Mouse (Mus musculus): ENCODE data around the gene H2-T3. TPM values are rescaled to one million over a fixed set of nuclear protein-coding genes. Genes with fewer than 3 reads are reported as not detected.
"Not testable (repeated sequence)": the region's sequence is repeated elsewhere in the genome, so short reads cannot be mapped to it uniquely, and the experiment has no call there.

H2-T3 gene
- total RNA-seq (2014; rRNA removed) (not detected in 2 replicates), polyA plus RNA-seq (2015; fragmentation: Nextera tagmentation; extraction: Ambion mirVana) (not detected in 2 replicates)

DNA sequence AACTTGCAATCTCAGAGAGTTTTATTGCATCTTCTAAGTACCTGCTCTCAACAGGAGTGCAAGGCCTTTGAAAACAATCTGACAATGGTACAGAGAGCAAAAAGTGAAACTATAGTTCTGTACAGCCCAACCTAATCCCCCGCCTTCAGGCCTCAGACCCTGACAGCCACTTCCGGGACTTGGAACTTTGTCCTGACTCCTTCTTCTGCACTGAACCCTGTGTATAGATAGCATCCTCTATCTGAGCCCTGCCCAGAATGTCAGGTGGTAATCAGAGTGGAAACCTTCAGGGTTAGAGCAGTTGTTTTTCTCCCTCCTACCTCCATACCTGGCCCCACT, at the start of gene H2-T3:
H2-T3 (minus strand) TSS at position 119 of the 339 bp plus-strand sequence.
- Histone ChIP-seq H3K4me1 (ENCODE audit: insufficient read depth, low read length) (no peaks in the 10 kb centered on the region), H3K36me3 (ENCODE audit: insufficient read depth, low read length) (no peaks in the 10 kb centered on the region), H3K9ac (replicated peaks; ENCODE audit: low read length) (no peak within 1 kb of the TSS), H3K27me3 (ENCODE audit: insufficient read depth, low read length) (no peaks in the 10 kb centered on the region), H3K27ac (no peak within 1 kb of the TSS), H3K4me2 (ENCODE audit: low read depth, low read length) (no peak within 1 kb of the TSS), H3K4me3 (ENCODE audit: low read length) (no peak within 1 kb of the TSS), H3K9me3 (ENCODE audit: low read length) (no peaks in the 10 kb centered on the region)
- 78% methylated on average over 2 of the region's 2 CpGs for WGBS
- DNase-seq (ENCODE audit: low spot score) = no peak
- no peak for TF ChIP-seq CTCF (IDR thresholded peaks at IDR 0.05; ENCODE audit: low read depth)
- no peak for ATAC-seq

DNA sequence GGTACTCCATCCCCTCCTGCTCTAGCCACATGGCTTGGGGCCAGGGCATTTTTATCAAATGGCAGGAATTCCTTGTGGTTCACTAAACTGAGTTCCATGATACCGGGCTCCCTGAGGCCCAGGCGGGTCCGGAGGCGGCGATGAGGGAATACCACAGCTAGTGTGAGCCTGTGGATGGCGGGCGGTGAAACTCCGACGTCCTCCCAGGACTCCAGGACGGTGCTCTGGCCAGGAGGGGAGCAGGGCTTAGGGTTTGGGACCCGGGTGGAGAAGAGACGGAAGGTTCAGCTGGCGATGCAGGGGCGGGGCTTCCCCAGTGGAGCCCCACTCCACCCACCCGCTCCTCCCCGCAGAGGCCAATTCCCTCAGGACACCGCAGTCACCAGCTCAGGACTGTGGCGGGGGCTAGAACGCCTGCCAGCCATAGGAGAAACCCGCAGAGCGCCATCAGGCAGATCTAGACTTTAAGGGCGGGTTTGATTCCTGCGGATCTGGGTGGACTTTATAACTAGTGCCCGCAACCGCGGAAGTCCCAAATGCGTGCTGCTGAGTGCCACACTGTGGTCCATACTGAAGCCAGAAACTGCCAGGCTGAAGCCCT, 47.3 kb upstream of the H2-T3 start:
- H3K27me3 ChIP-seq (ENCODE audit: insufficient read depth, low read length) = no peaks in the 10 kb centered on the region
- no peaks in the 10 kb centered on the region for H3K9me3 ChIP-seq (ENCODE audit: low read length)
- H3K4me1 ChIP-seq (ENCODE audit: insufficient read depth, low read length) = no peaks in the 10 kb centered on the region
- WGBS = 3% methylated on average over 27 of the region's 27 CpGs
- H3K9ac ChIP-seq (replicated peaks; ENCODE audit: low read length) = 0 out of 2 replicates have a peak overlapping the region, but pooled peaks have one; percentile 30
- no peak for TF ChIP-seq CTCF (IDR thresholded peaks at IDR 0.05; ENCODE audit: low read depth)
- no peak overlapping the region for H3K27ac ChIP-seq
- peak overlapping the region; percentile 30 for H3K4me3 ChIP-seq (ENCODE audit: low read length)
- DNase-seq (ENCODE audit: low spot score) (no peak), ATAC-seq (peak; percentile 53; the same call in 1 of the 2 replicates)
- peak overlapping the region; percentile 59 for H3K4me2 ChIP-seq (ENCODE audit: low read depth, low read length)
- no peaks in the 10 kb centered on the region for H3K36me3 ChIP-seq (ENCODE audit: insufficient read depth, low read length)

DNA sequence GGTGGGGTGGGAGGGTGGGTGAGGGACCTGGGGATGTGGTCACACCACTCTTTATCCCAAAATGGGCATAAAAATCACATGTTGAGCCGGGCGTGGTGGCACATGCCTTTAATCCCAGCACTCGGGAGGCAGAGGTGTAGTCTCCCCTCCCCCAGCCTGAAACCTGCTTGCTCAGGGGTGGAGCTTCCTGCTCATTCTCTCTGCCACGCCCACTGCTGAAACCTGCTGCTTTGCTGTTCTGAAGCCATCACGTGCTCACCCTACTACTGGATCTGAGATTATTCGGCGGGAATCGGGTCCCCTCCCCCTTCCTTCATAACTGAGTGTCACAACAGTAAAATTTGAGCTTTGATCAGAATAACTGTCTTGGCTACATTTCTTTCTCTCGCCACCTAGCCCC, 45.2 kb upstream of the H2-T3 start:
- not testable (repeated sequence) for H3K9ac ChIP-seq (replicated peaks; ENCODE audit: low read length); H3K27me3 ChIP-seq (ENCODE audit: insufficient read depth, low read length); ATAC-seq; H3K9me3 ChIP-seq (ENCODE audit: low read length); H3K4me2 ChIP-seq (ENCODE audit: low read depth, low read length); H3K36me3 ChIP-seq (ENCODE audit: insufficient read depth, low read length); H3K27ac ChIP-seq; H3K4me1 ChIP-seq (ENCODE audit: insufficient read depth, low read length); DNase-seq (ENCODE audit: low spot score); H3K4me3 ChIP-seq (ENCODE audit: low read length)
- 39% methylated on average over 8 of the region's 9 CpGs for WGBS

DNA sequence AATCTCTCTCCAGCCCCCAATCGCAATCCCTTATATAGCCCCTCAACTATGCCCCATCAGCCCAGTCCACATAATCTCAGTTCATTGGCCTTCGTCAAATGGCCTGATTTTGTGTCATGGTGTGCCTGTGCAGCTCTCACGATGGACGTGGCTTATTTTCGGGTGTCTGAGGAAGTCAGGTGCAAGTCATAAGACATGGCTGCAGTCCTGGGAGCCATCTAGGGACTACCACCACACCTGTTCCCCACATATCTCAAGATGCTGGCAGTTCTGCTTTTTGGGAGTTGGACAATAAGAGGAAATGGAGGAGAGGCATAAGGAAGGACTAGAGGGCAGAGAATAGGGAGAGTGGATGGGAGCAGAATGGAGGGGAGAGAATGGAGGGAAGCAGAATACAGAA, 43.5 kb upstream of the H2-T3 start:
- 81% methylated on average over 5 of the region's 5 CpGs for WGBS
- Histone ChIP-seq H3K4me3 (ENCODE audit: low read length) (no peak overlapping the region), H3K27me3 (ENCODE audit: insufficient read depth, low read length) (peaks cover 11% of the 10 kb centered on the region; the same call in 1 of the 2 replicates), H3K9me3 (ENCODE audit: low read length) (no peaks in the 10 kb centered on the region), H3K27ac (no peak overlapping the region), H3K4me2 (ENCODE audit: low read depth, low read length) (no peak overlapping the region), H3K9ac (replicated peaks; ENCODE audit: low read length) (no peak overlapping the region), H3K36me3 (ENCODE audit: insufficient read depth, low read length) (no peaks in the 10 kb centered on the region), H3K4me1 (ENCODE audit: insufficient read depth, low read length) (no peaks in the 10 kb centered on the region)
- DNase-seq (ENCODE audit: low spot score) = no peak
- no peak for ATAC-seq
- no peak for TF ChIP-seq CTCF (IDR thresholded peaks at IDR 0.05; ENCODE audit: low read depth)

DNA sequence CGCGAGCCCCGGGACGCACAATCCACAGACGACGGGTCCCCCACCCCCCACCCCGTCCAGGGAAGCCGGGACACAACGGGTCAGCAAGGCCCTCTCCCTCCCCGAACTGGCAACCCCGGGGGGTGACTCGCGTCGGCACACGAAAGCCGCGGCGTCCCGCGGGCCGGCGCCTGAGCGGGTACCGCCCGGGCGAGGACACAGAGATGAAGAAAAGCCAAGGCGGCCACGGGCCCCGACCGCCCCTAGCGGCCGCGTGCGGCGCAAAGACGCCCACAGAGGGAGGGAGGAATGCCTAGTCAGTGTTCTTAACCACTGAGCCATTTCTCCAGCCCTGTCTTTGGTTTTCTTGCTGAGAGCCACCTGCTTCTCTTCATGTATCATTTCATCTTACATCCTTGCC, 41.2 kb upstream of the H2-T3 start:
- Histone ChIP-seq H3K9me3 (ENCODE audit: low read length) (no peaks in the 10 kb centered on the region), H3K4me3 (ENCODE audit: low read length) (no peak overlapping the region), H3K27ac (no peak overlapping the region), H3K9ac (replicated peaks; ENCODE audit: low read length) (no peak overlapping the region), H3K36me3 (ENCODE audit: insufficient read depth, low read length) (no peaks in the 10 kb centered on the region), H3K27me3 (ENCODE audit: insufficient read depth, low read length) (peaks cover 22% of the 10 kb centered on the region), H3K4me2 (ENCODE audit: low read depth, low read length) (no peak overlapping the region), H3K4me1 (ENCODE audit: insufficient read depth, low read length) (no peaks in the 10 kb centered on the region)
- no peak for ATAC-seq
- 13% methylated on average over 36 of the region's 36 CpGs for WGBS
- peak; percentile 75 for TF ChIP-seq CTCF (IDR thresholded peaks at IDR 0.05; ENCODE audit: low read depth)
- peak; percentile 96 for DNase-seq (ENCODE audit: low spot score)

DNA sequence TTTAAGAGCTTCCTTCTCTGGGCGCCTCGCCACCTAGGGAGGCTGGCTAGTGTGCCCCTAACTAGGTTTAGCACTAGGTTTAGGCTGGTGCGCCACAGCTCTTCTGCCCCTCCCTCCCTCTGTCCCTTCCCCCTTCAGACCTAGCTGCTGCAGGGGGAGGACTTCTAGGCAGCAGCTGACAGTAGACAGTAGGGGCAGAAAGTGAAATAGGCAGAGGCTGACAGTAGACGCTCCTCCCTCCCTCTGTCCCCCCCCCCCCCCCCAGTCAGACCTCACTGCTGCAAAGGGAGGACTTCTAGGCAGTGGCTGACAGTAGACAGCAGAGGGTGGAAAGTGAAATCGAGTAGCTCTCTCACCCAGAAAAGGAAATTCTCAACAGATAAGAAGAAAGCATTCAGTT, 39.0 kb upstream of the H2-T3 start:
- 11% methylated on average over 5 of the region's 5 CpGs for WGBS
- Histone ChIP-seq H3K4me2 (ENCODE audit: low read depth, low read length) (no peak overlapping the region), H3K27ac (no peak overlapping the region), H3K4me1 (ENCODE audit: insufficient read depth, low read length) (no peaks in the 10 kb centered on the region), H3K27me3 (ENCODE audit: insufficient read depth, low read length) (peaks cover 28% of the 10 kb centered on the region), H3K4me3 (ENCODE audit: low read length) (no peak overlapping the region), H3K9me3 (ENCODE audit: low read length) (no peaks in the 10 kb centered on the region), H3K36me3 (ENCODE audit: insufficient read depth, low read length) (no peaks in the 10 kb centered on the region), H3K9ac (replicated peaks; ENCODE audit: low read length) (no peak overlapping the region)
- DNase-seq (ENCODE audit: low spot score) (no peak), ATAC-seq (no peak)
- no peak for TF ChIP-seq CTCF (IDR thresholded peaks at IDR 0.05; ENCODE audit: low read depth)

DNA sequence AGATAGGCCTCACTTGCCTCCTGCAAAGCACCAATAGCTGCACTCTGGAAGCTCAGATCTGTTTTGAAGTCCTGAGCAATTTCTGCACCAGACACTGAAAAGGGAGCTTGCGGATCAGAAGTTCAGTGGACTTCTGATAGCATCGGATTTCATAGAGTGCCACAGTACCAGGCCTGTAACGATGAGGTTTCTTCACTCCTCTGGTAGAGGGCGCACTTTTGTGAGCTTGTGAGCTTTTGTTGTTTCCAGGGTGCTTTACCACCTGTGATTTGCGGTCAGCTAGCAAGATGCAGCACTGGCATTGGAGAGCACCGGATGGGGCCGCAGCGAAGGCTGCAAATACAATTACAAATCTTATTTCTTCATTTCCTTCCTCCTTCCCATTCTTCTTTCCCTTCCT, 36.8 kb upstream of the H2-T3 start:
- no peaks in the 10 kb centered on the region for H3K36me3 ChIP-seq (ENCODE audit: insufficient read depth, low read length)
- ATAC-seq = no peak
- no peak overlapping the region for H3K27ac ChIP-seq
- H3K9me3 ChIP-seq (ENCODE audit: low read length) = no peaks in the 10 kb centered on the region
- no peaks in the 10 kb centered on the region for H3K4me1 ChIP-seq (ENCODE audit: insufficient read depth, low read length)
- DNase-seq (ENCODE audit: low spot score) = no peak
- H3K9ac ChIP-seq (replicated peaks; ENCODE audit: low read length) = no peak overlapping the region
- H3K4me3 ChIP-seq (ENCODE audit: low read length) = no peak overlapping the region
- WGBS = 21% methylated on average over 8 of the region's 8 CpGs
- H3K4me2 ChIP-seq (ENCODE audit: low read depth, low read length) = no peak overlapping the region
- H3K27me3 ChIP-seq (ENCODE audit: insufficient read depth, low read length) = peaks cover 33% of the 10 kb centered on the region
- peak; percentile 49 for TF ChIP-seq CTCF (IDR thresholded peaks at IDR 0.05; ENCODE audit: low read depth)

All from hindbrain, postnatal 0 days (tissue).